In the genomic region with DNA sequence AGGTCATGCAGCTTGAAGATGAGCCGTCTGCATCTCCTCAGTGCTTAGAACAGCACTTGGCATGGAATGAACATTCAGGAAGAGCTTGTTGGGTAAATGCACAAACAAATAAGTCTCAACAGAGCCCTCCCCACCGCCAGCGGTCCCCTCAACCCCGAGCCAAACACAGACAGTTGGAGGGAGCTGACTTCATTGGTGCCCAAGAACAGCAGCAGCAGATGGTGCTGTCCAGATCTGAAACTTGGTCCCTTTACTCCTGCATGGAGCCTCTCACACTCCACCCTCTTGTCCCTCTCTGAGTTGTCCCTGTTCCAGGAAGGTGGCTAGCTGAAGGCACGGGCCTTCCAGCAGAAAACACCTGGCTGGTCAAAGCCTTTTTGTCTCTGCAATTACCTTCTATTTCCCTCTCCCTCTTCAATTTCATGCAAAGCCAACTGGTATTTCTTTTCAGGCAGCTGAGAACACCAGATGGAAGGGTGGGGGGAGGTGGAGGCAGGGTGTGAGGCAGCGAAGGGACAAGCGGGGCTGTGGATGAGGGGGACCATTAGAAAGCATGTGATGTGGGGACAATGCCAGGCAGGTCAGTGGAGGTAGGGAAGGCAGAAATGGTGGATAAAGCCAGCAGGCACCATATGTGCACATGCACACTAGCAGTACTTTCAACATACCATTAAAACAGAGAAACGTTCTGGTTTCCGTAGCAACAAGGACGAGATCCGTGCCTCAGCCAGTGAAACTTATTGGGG, we compare ENCODE assay signal across 9 mouse cellular contexts.
DNase-seq lines count a peak whose midpoint lies in the region; ATAC-seq and TF ChIP-seq lines count a peak whose summit lies in the region.
"Had no signal": no experiment of that assay in that cellular context is flagged by ENCODE, and none has a peak within 500 bp of the region (broad histone marks: within the 10 kb centered on the region; RNA-seq: fewer than 3 reads in every experiment).

No protein-coding gene starts in this region.

- H3K27me3 ChIP-seq in midbrain, embryonic 16.5 days (ENCODE audit: control insufficient read depth, insufficient read depth, low read depth, low read length), result no peaks in the 10 kb centered on the region

- no peak overlapping the region for H3K4me3 ChIP-seq in midbrain, embryonic 16.5 days (ENCODE audit: low read depth, low read length)
- H3K4me3 ChIP-seq: heart, embryonic 13.5 days had no signal

- ATAC-seq in midbrain, embryonic 16.5 days, result peak; percentile 53
- no peak for ATAC-seq in erythroblast, adult 5-6 weeks (replicated peaks; ENCODE audit: low FRiP score, poor library complexity, severe bottlenecking)

- H3K4me1 ChIP-seq in midbrain, embryonic 16.5 days (ENCODE audit: control insufficient read depth, insufficient read depth, low read length), result peaks cover 13% of the 10 kb centered on the region

- H3K36me3 ChIP-seq in midbrain, embryonic 16.5 days (ENCODE audit: control insufficient read depth, insufficient read depth, low read length), result no peaks in the 10 kb centered on the region
- H3K36me3 ChIP-seq: heart, embryonic 13.5 days had no signal

- H3K9ac ChIP-seq in midbrain, embryonic 16.5 days (ENCODE audit: low read depth, low read length), result no peak overlapping the region
- H3K9ac ChIP-seq: heart, embryonic 13.5 days had no signal

- peak overlapping the region; percentile 4; the same call in 1 of the 2 replicates for H3K4me2 ChIP-seq in midbrain, embryonic 16.5 days (ENCODE audit: low read length)
- H3K4me2 ChIP-seq: heart, embryonic 13.5 days had no signal

- TF ChIP-seq CTCF in brain, embryonic 14.5 days (IDR thresholded peaks at IDR 0.05; ENCODE audit: borderline replicate concordance, extremely low read depth, insufficient read depth, insufficient read length), result no peak

- H3K27ac ChIP-seq in midbrain, embryonic 16.5 days (ENCODE audit: low read length), result peak overlapping the region; percentile 77; the same call in 1 of the 2 replicates
- H3K27ac ChIP-seq: heart, embryonic 13.5 days had no signal

- WGBS in midbrain, embryonic 16.5 days, result 37% methylated on average over 11 of the region's 11 CpGs

- TF ChIP-seq POLR2A in brain, embryonic 14.5 days (IDR thresholded peaks at IDR 0.05; ENCODE audit: borderline replicate concordance, extremely low read depth, insufficient read depth, insufficient read length, poor library complexity, severe bottlenecking), result no peak

- peak; percentile 92 for DNase-seq in brain, embryonic 14.5 days (ENCODE audit: low read depth)
- peak; percentile 29 for DNase-seq in forelimb bud, embryonic 11.5 days (ENCODE audit: low read depth, low spot score)
- peak; percentile 79 to 84 for DNase-seq in layer of hippocampus, postnatal 14 days (ENCODE audit: low spot score in 2 of 2)
- DNase-seq in spleen, postnatal 14 days (ENCODE audit: low spot score in 2 of 2), result no peak
- DNase-seq in cerebellum, adult 11 months, result no peak
- DNase-seq in adrenal gland, adult 18-20 months (ENCODE audit: low spot score in 2 of 2), result no peak

- H3K9me3 ChIP-seq in midbrain, embryonic 16.5 days (replicated peaks; ENCODE audit: control insufficient read depth, low read length, poor library complexity, severe bottlenecking), result no peaks in the 10 kb centered on the region
- H3K9me3 ChIP-seq: heart, embryonic 13.5 days had no signal

Comparison
In these comparisons a context has a peak if more than half of its experiments do, and no peak if none do; other contexts are left out.
1. DNase-seq: peak in brain, embryonic 14.5 days (single experiment), forelimb bud, embryonic 11.5 days (single experiment) and layer of hippocampus, postnatal 14 days (2 of 2); none in spleen, postnatal 14 days (0 of 2), cerebellum, adult 11 months (single experiment) and adrenal gland, adult 18-20 months (0 of 2).